Mouse (Mus musculus) cerebellum, postnatal 4 days (tissue): ENCODE measurements around the gene Herc1.
"Not testable (repeated sequence)": the region's sequence is repeated elsewhere in the genome, so short reads cannot be mapped to it uniquely, and the experiment has no call there.

Source experiments
- DNase-seq, 2 experiments: peaks; one replicate each; pipeline ENCODE4 v3.0.0; 2022; ENCODE audit warnings: low spot score in 2 of 2, mixed read lengths in 1 of 2

Gene Herc1

GRCm38 (mm10) chr9:66349144-66349859 is 948 bp upstream of the Herc1 start:
- no peak for DNase-seq

GRCm38 (mm10) chr9:66350788-66351430 is 659 bp downstream of the Herc1 start:
- no peak for DNase-seq

GRCm38 (mm10) chr9:66352704-66353103 is 2.5 kb downstream of the Herc1 start:
- DNase-seq, result no peak

GRCm38 (mm10) chr9:66359135-66359534 is 8.9 kb downstream of the Herc1 start:
- no peak for DNase-seq

GRCm38 (mm10) chr9:66360143-66360690 is 10.0 kb downstream of the Herc1 start:
- no peak for DNase-seq

- DNase-seq, result no peak
Observed at GRCm38 (mm10) chr9:66368890-66369433, 18.7 kb downstream of the Herc1 start.

GRCm38 (mm10) chr9:66370334-66370733 is 20.1 kb downstream of the Herc1 start:
- DNase-seq, result no peak

- no peak for DNase-seq
Observed at GRCm38 (mm10) chr9:66370847-66371246, 20.6 kb downstream of the Herc1 start.

- DNase-seq, result no peak
Observed at GRCm38 (mm10) chr9:66373432-66373831, 23.2 kb downstream of the Herc1 start.

GRCm38 (mm10) chr9:66374495-66375478 is 24.5 kb downstream of the Herc1 start:
- DNase-seq, result no peak

- no peak for DNase-seq
Observed at GRCm38 (mm10) chr9:66383417-66383816, 33.2 kb downstream of the Herc1 start.

GRCm38 (mm10) chr9:66390338-66390737 is 40.1 kb downstream of the Herc1 start:
- DNase-seq, result not testable (repeated sequence)

GRCm38 (mm10) chr9:66393304-66393703 is 43.1 kb downstream of the Herc1 start:
- no peak for DNase-seq

GRCm38 (mm10) chr9:66423492-66423891 is 73.2 kb downstream of the Herc1 start:
- DNase-seq, result no peak

GRCm38 (mm10) chr9:66440007-66440406 is 89.8 kb downstream of the Herc1 start:
- no peak for DNase-seq

- DNase-seq, result no peak
Observed at GRCm38 (mm10) chr9:66448253-66448652, 98.0 kb downstream of the Herc1 start.

- DNase-seq, result peak in 1 of 2 experiments; percentile 7
Observed at GRCm38 (mm10) chr9:66465087-66465486, 114.8 kb downstream of the Herc1 start.

GRCm38 (mm10) chr9:66477785-66478184 is 127.5 kb downstream of the Herc1 start:
- DNase-seq, result no peak

- DNase-seq, result no peak
Observed at GRCm38 (mm10) chr9:66483429-66483828, 133.2 kb downstream of the Herc1 start.

GRCm38 (mm10) chr9:66488786-66489185 is 138.5 kb downstream of the Herc1 start:
- DNase-seq, result no peak

- DNase-seq, result no peak
Observed at GRCm38 (mm10) chr9:66492361-66492760, 142.1 kb downstream of the Herc1 start.

GRCm38 (mm10) chr9:66493992-66494391 is 143.7 kb downstream of the Herc1 start:
- DNase-seq, result no peak
